Mouse (Mus musculus) heart, adult 2 months (tissue): ENCODE results near the gene Mrpl22.

Source experiments
- CTCF ChIP-seq: fragments of 200-600 bp; IDR thresholded peaks from 2 replicates; pipeline ENCODE4 v1.8.1; 2022; ENCODE audit warnings: antibody characterized with exemption, mild to moderate bottlenecking, moderate library complexity
- EP300 ChIP-seq: fragments of 200-500 bp; IDR thresholded peaks from 2 replicates; pipeline ENCODE4 v1.6.1; 2011; ENCODE audit warnings: low read depth, low read length, control low read depth; ENCODE audit not compliant: insufficient read depth
- POLR2A ChIP-seq: fragments of 200-500 bp; IDR thresholded peaks from 2 replicates; pipeline ENCODE4 v1.6.1; 2011; ENCODE audit warnings: mild to moderate bottlenecking, low read depth, low read length, control low read depth; ENCODE audit not compliant: insufficient read depth

DNA sequence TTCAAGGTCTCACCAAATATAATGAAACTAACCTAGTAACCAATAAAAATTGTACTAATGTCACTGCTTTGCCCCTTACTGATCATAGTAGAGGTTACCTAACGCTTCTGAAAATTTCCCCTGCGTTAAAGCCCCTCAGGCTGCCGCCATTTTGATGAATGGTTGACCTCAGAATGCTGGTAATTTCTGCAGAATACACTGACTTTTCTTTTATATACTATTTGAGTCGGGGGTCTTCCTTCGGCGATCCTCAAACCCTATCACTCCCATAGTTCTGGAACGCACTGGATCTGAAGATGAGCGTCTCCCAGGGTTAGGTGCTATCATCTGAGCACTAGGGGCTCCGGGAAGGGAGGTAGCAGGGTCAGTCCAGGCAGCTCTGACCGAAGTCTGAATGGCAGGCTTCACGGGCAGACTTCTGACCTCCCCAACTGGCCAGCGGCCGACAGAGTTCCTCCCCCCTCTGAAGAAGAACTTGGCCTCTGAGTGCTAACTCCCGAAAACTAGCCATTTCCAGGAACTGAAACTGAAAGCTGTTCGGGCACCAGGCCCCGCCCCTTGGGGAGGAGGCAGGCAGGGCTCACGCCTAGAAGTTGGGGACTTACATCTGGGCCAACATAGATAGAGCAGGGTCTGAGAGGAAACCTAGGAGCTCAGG is 43.1 kb downstream of the Mrpl22 start:
- no peak for TF ChIP-seq CTCF
- peak; percentile 74 for TF ChIP-seq POLR2A
- 0 out of 2 replicates have a peak, but pooled peaks have one; percentile 46 for TF ChIP-seq EP300
